Mouse (Mus musculus) heart, adult 2 months (tissue): Measurements from ENCODE around the gene Vangl1.

Source experiments
- CTCF ChIP-seq: fragments of 200-600 bp; IDR thresholded peaks from 2 replicates; pipeline ENCODE4 v1.8.1; 2022; ENCODE audit warnings: antibody characterized with exemption, mild to moderate bottlenecking, moderate library complexity
- EP300 ChIP-seq: fragments of 200-500 bp; IDR thresholded peaks from 2 replicates; pipeline ENCODE4 v1.6.1; 2011; ENCODE audit warnings: low read depth, low read length, control low read depth; ENCODE audit not compliant: insufficient read depth
- POLR2A ChIP-seq: fragments of 200-500 bp; IDR thresholded peaks from 2 replicates; pipeline ENCODE4 v1.6.1; 2011; ENCODE audit warnings: mild to moderate bottlenecking, low read depth, low read length, control low read depth; ENCODE audit not compliant: insufficient read depth

DNA sequence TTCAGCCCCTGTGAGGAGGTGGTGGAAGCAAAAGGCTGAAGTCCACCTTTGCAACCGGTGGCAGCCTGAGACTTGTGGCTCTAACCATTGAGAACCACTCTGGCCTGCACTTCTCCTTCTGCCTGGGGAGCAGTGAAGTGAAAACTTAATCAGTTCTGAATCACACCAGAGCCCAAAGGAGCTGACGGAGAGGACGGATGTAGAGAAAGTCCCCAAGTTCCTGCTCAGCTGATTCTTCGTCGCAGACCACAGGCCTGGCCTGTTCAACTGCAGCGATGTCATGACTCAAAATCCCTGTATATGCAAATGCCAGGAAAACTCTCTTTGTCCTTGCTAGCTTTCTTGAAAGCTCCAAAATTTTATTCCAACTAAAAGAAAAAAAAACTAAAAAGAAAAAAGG, 80.8 kb downstream of the Vangl1 start:
- TF ChIP-seq CTCF (no peak), POLR2A (no peak), EP300 (no peak)
